Mouse (Mus musculus) neutrophil, adult 59 days (primary cell): ENCODE data around the gene Stim1. TPM values are rescaled to one million over a fixed set of nuclear protein-coding genes. Genes with fewer than 3 reads are reported as not detected.

ENCODE experiments used
- total RNA-seq, 2 experiments: library from RNA; stranded (reverse); gene quantifications; 1 replicate in 1 of 2; 2 replicates in 1 of 2; pipeline ENCODE4 v1.2.4; 2023

Gene Stim1
- 10 to 100 TPM; 81.7 to 91.0 TPM for total RNA-seq

GRCm38 (mm10) chr7:102267601-102268394, at the start of gene Stim1:
Gene Stim1 (plus strand): TSS chr7:102267806.

GRCm38 (mm10) chr7:102255954-102256353, 11.7 kb upstream of the Stim1 start, which contains the start of gene Rhog:
Gene Rhog (minus strand): TSS chr7:102256054.

DNA sequence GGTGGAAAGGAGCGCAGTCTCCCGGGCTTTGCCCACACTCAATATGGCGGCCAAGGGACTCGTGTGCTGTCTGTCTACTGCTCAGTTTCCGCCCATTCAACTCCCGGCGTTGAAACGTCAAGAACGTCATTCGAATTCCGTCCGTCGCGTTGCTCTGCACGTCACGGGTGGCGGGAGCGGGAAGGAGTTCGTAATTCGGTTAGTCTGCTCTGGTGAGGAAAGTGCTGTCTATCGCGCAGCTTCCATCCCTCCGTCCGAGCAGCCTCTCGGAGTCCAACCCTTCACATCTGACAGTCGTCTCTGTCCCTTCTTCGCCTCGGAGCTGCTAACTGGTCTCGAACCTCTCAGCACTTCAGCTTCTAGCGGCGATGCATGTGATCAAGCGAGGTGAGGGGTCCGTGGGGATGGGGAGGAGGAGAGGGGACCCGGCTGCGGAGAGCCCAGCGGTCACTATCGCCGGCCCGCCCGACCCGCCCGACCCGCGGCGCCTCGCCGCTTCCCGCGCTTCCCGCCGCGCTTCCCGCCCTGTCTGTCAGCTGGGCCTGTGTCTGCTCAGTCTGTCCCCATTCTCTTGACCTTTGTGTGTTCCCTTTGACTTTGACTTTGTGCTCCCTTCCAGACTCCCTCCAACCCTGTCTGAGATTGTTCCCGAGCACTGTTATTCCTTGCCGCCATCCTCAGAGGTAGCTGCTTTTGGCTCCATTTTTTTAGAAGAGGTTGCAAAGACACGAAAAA, 174.2 kb downstream of the Stim1 start, which contains the start of gene Rrm1:
TSS of gene Rrm1 (plus strand) at position 39 of the 735 bp plus-strand sequence.

DNA sequence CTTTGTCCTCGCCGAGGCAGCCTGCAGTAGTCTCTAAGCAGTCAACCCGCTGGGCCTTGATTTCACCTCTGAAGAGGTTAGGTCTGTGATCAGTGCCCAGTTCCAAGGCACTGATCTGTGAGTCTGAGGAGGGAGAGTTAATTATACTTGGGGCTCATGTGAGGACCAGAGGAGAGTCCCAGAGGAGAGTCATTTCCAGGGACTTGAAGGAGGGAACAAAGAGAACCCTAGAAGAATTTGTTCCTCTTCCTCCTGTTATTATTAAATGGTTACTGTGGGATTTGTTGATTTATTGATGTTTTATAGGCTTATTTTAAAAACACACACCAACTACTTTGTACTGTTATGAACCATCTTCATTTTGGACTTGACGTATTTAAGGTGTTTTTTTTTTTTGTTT, 214.0 kb downstream of the Stim1 start, which contains the start of gene Olfr543:
TSS of gene Olfr543 (minus strand) at position 101 of the 400 bp plus-strand sequence.

Other genes with a start within 250 kb of the Stim1 start
- gene Il18bp, start 249.1 kb upstream of the Stim1 start, total RNA-seq: 10 to 100 TPM; 27.4 to 36.7 TPM
- gene Rnf121, start 202.3 kb upstream of the Stim1 start, total RNA-seq: 10 to 100 TPM; 16.2 to 16.8 TPM
- 10 to 100 TPM; 11.4 to 13.0 TPM for gene Xndc1, start 202.3 kb upstream of the Stim1 start, total RNA-seq
- gene Xntrpc, start 202.1 kb upstream of the Stim1 start, total RNA-seq: 1 to 10 TPM in 1 of 2 experiments, under 1 TPM in 1; 0.11 to 1.1 TPM
- gene Trpc2, start 184.7 kb upstream of the Stim1 start, total RNA-seq: under 1 TPM in 1 of 2 experiments, not detected in 1; 0.98 TPM
- not detected for gene Art1, start 166.1 kb upstream of the Stim1 start, total RNA-seq
- not detected for gene Art5, start 158.3 kb upstream of the Stim1 start, total RNA-seq
- gene Chrna10, start 151.0 kb upstream of the Stim1 start, total RNA-seq: not detected
- gene Nup98, start 57.6 kb upstream of the Stim1 start, total RNA-seq: 10 to 100 TPM; 60.2 to 65.2 TPM
- 10 to 100 TPM; 36.8 to 41.9 TPM for gene Pgap2, start 57.6 kb upstream of the Stim1 start, total RNA-seq
- 100 to 1,000 TPM; 448 to 461 TPM for gene Rhog, start 11.8 kb upstream of the Stim1 start, total RNA-seq
- gene Rrm1, start 173.9 kb downstream of the Stim1 start, total RNA-seq: 10 to 100 TPM; 83.6 to 90.3 TPM
- not detected for gene Olfr543, start 213.9 kb downstream of the Stim1 start, total RNA-seq
- gene Olfr544, start 220.5 kb downstream of the Stim1 start, total RNA-seq: not detected
- not detected for gene Olfr545, start 231.8 kb downstream of the Stim1 start, total RNA-seq